Mouse (Mus musculus): ENCODE measurements at regions not wholly inside any gene's neighbourhood (a gene's known extent, or its start where the extent isn't known, plus 50 kb on each side); places are given as distances from the start of the nearest gene placed in this dataset.

DNA sequence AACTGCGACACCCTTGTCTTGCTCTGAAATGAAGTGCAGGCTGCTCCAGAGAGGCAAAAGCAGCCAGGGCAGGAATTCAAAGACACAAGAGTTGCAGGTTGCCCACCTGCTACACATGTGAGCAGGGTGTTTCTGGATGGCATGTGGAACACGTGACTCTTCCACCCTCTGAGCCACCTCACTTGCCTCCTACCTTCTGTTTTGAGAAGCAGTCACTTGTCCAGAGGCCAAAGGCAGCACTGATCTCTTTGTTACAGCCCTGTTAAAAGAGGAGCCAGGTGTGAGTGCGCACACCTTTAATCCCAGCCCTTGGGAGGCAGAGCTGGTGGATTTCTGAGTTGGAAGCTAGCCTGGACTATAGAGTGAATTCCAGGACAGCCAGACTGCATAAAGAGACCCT, 79.7 kb upstream of the Tle3 start:
- DNase-seq: no peak
- H3K27ac ChIP-seq (ENCODE audit: insufficient read depth, low read length): no peak overlapping the region
- TF ChIP-seq POLR2A (IDR thresholded peaks at IDR 0.05; ENCODE audit: borderline replicate concordance, insufficient read depth, low read length) (no peak), CTCF (IDR thresholded peaks at IDR 0.05; ENCODE audit: borderline replicate concordance, insufficient read depth, low read depth, low read length) (no peak)
- H3K4me3 ChIP-seq (replicated peaks; ENCODE audit: insufficient read depth, low read depth, low read length): no peak overlapping the region
- WGBS: 68% methylated on average over 3 of the region's 3 CpGs
- peaks cover 19% of the 10 kb centered on the region for H3K4me1 ChIP-seq (ENCODE audit: control insufficient read depth, insufficient read depth, low read length)
- H3K27me3 ChIP-seq (ENCODE audit: control insufficient read depth, insufficient read depth, low read length): no peaks in the 10 kb centered on the region

- peak; percentile 90 to 96 for DNase-seq
- peaks cover 19% of the 10 kb centered on the region for H3K4me1 ChIP-seq (ENCODE audit: control insufficient read depth, insufficient read depth, low read length)
- TF ChIP-seq POLR2A (IDR thresholded peaks at IDR 0.05; ENCODE audit: borderline replicate concordance, insufficient read depth, low read length) (no peak), CTCF (IDR thresholded peaks at IDR 0.05; ENCODE audit: borderline replicate concordance, insufficient read depth, low read depth, low read length) (no peak)
- WGBS: 7% methylated on average over 11 of the region's 11 CpGs
- H3K27me3 ChIP-seq (ENCODE audit: control insufficient read depth, insufficient read depth, low read length): no peaks in the 10 kb centered on the region
- H3K4me3 ChIP-seq (replicated peaks; ENCODE audit: insufficient read depth, low read depth, low read length): peak overlapping the region; percentile 0
- peak overlapping the region; percentile 18; the same call in 1 of the 2 replicates for H3K27ac ChIP-seq (ENCODE audit: insufficient read depth, low read length)
Observed at GRCm38 (mm10) chr9:61293223-61293985, 78.8 kb upstream of the Tle3 start.

- Histone ChIP-seq H3K4me1 (ENCODE audit: control insufficient read depth, insufficient read depth, low read length) (peaks cover 19% of the 10 kb centered on the region), H3K27ac (ENCODE audit: insufficient read depth, low read length) (no peak overlapping the region), H3K27me3 (ENCODE audit: control insufficient read depth, insufficient read depth, low read length) (no peaks in the 10 kb centered on the region), H3K4me3 (replicated peaks; ENCODE audit: insufficient read depth, low read depth, low read length) (no peak overlapping the region)
- WGBS: 82% methylated on average over 5 of the region's 5 CpGs
- no peak for TF ChIP-seq POLR2A (IDR thresholded peaks at IDR 0.05; ENCODE audit: borderline replicate concordance, insufficient read depth, low read length)
- TF ChIP-seq CTCF (IDR thresholded peaks at IDR 0.05; ENCODE audit: borderline replicate concordance, insufficient read depth, low read depth, low read length): no peak
- no peak for DNase-seq
Observed at GRCm38 (mm10) chr9:61295001-61295400, 77.2 kb upstream of the Tle3 start.

GRCm38 (mm10) chr9:61296311-61296947, 75.7 kb upstream of the Tle3 start:
- no peak overlapping the region for H3K4me3 ChIP-seq (replicated peaks; ENCODE audit: insufficient read depth, low read depth, low read length)
- DNase-seq: no peak
- WGBS: 86% methylated on average over 9 of the region's 9 CpGs
- H3K4me1 ChIP-seq (ENCODE audit: control insufficient read depth, insufficient read depth, low read length): peaks cover 19% of the 10 kb centered on the region
- no peaks in the 10 kb centered on the region for H3K27me3 ChIP-seq (ENCODE audit: control insufficient read depth, insufficient read depth, low read length)
- TF ChIP-seq CTCF (IDR thresholded peaks at IDR 0.05; ENCODE audit: borderline replicate concordance, insufficient read depth, low read depth, low read length) (no peak), POLR2A (IDR thresholded peaks at IDR 0.05; ENCODE audit: borderline replicate concordance, insufficient read depth, low read length) (no peak)
- H3K27ac ChIP-seq (ENCODE audit: insufficient read depth, low read length): no peak overlapping the region

DNA sequence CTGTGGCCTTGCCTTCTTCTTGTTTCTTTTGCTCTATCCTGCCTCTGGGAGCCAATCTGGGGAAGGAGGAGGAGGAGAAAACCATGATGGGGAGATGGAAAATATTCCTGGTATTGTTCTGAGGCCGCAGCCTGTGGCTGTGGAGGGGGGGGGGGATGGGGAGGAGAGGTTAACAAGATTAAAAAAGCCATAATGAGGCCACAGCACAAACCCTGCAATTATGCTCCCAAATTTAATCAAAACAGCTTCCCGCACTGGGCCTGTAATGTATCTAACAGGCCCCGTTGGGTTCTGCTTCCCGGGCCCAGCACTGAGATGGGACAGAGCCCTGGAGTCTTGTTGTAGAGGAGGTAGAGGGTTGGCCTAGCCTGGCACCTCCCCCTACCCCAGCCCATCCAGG, 74.8 kb upstream of the Tle3 start:
- Histone ChIP-seq H3K27ac (ENCODE audit: insufficient read depth, low read length) (no peak overlapping the region), H3K4me3 (replicated peaks; ENCODE audit: insufficient read depth, low read depth, low read length) (no peak overlapping the region), H3K4me1 (ENCODE audit: control insufficient read depth, insufficient read depth, low read length) (peaks cover 18% of the 10 kb centered on the region), H3K27me3 (ENCODE audit: control insufficient read depth, insufficient read depth, low read length) (no peaks in the 10 kb centered on the region)
- no peak for DNase-seq
- TF ChIP-seq CTCF (IDR thresholded peaks at IDR 0.05; ENCODE audit: borderline replicate concordance, insufficient read depth, low read depth, low read length) (no peak), POLR2A (IDR thresholded peaks at IDR 0.05; ENCODE audit: borderline replicate concordance, insufficient read depth, low read length) (no peak)
- WGBS: 98% methylated on average over 4 of the region's 4 CpGs

DNA sequence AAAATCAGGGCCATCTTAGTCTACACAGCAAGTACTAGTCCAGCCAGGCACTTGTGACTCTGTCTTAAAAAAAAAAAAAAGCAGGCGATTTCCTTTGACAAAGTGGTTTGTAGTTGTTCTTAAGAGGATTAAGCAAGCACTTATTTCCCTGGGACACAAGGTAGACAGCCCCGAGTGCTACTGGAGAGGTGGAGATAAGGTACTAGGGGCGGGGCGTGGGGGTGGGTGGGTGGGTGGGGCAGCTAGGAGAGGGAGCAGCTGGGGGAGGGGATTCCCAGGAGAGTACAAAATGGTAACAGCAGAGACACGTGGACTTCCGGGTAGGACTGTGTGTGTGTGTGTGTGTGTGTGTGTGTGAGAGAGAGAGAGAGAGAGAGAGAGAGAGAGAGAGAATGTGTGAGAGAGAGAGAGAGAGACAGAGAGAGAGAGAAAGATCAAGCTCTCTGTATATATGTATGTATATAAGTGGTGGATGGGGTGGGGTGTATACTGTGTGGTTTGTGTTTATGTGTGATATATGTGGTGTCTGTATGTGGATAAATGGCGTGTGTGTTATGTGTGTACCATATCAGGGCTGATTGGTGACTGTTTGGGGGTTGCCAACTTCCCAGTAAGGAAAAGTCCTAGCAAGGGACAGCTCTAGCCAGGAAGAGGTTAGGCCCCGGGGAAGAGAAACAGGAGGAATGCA, 72.1 kb upstream of the Tle3 start:
- no peak overlapping the region for H3K4me3 ChIP-seq (replicated peaks; ENCODE audit: insufficient read depth, low read depth, low read length)
- H3K27ac ChIP-seq (ENCODE audit: insufficient read depth, low read length): no peak overlapping the region
- 0 out of 2 replicates have a peak, but pooled peaks cover 5% of the 10 kb centered on the region for H3K4me1 ChIP-seq (ENCODE audit: control insufficient read depth, insufficient read depth, low read length)
- no peaks in the 10 kb centered on the region for H3K27me3 ChIP-seq (ENCODE audit: control insufficient read depth, insufficient read depth, low read length)
- TF ChIP-seq POLR2A (IDR thresholded peaks at IDR 0.05; ENCODE audit: borderline replicate concordance, insufficient read depth, low read length): no peak
- no peak for TF ChIP-seq CTCF (IDR thresholded peaks at IDR 0.05; ENCODE audit: borderline replicate concordance, insufficient read depth, low read depth, low read length)
- 98% methylated on average over 8 of the region's 8 CpGs for WGBS
- DNase-seq: no peak

DNA sequence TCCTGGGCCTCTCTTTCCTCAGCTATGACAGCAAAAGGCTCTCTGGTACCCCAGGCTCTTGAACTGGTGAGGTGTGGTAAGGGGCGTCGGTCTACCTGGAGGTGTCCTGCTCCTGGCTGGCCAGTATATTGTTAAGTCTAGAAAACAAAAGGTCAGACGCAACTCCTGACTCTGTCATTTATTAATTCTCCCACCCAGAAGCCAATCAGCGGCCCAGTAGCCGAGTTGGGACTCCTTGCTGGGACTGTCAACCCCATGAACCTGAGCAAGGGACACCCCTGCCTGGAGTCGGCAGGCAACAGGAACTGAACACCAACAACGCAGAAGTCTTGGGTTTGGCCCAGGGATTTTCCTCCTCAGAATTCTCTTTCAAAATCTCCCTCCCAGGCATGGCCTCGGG, 71.1 kb upstream of the Tle3 start:
- H3K4me3 ChIP-seq (replicated peaks; ENCODE audit: insufficient read depth, low read depth, low read length): no peak overlapping the region
- no peaks in the 10 kb centered on the region for H3K27me3 ChIP-seq (ENCODE audit: control insufficient read depth, insufficient read depth, low read length)
- no peak overlapping the region for H3K27ac ChIP-seq (ENCODE audit: insufficient read depth, low read length)
- no peak for TF ChIP-seq POLR2A (IDR thresholded peaks at IDR 0.05; ENCODE audit: borderline replicate concordance, insufficient read depth, low read length)
- TF ChIP-seq CTCF (IDR thresholded peaks at IDR 0.05; ENCODE audit: borderline replicate concordance, insufficient read depth, low read depth, low read length): no peak
- no peaks in the 10 kb centered on the region for H3K4me1 ChIP-seq (ENCODE audit: control insufficient read depth, insufficient read depth, low read length)
- no peak for DNase-seq
- WGBS: 95% methylated on average over 8 of the region's 8 CpGs

Data from cerebellum, adult 2 months (tissue).